Mouse (Mus musculus) skeletal muscle tissue, adult 2 months (tissue): Measurements from ENCODE around the gene Serf2.

Source experiments
- DNase-seq: peaks from one replicate; pipeline ENCODE4 v3.0.0-alpha.2; 2012; ENCODE audit warnings: low read depth, low spot score

Serf2 gene

DNA sequence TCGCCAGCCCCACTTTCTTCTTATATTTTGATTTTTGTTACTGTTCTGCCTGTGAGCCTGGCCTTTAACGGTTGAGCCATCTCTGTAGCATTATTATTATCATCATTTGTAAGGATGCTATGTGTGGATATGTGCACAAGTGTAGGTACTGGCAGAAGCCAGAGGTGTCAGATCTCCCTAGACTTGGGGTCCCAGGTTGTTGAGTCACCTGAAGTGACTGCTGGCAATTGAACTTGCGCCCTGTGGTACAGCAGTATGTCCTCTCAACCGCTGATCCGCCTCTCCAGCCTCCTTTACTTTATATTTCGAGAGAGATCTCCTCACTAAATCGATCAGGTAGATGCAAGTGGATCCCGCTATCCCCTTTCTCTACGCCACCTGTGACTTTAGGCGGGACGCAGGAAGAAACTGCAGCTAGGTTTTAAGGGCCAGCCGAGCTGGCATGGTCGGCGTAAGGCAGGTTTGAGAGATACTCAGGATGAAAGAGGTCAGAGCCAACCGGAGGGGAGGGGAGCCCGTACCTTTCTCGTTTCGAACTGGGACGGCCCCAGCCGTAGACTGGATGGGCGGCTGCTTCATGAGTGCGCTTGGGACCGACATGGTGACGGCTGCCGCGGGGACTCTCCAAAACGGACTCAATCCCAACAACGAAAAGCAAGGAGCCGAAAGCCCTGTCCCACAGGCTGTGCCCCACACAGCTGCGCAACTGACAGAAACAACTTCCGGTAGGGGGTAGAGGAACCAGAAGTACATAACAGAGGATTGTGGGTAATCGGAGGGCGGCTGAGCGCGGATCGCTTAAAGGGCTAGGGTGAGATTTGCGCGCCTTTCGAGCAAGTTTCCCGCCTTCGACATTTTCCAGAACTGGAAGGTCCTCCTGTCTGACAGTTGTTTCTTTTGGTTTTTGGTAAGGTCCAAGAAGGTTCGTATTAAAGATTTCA lies 57.2 kb downstream of the Serf2 start, which contains the start of the genes Mfap1a and Wdr76:
Mfap1a (minus strand) TSS at position 724 of the 941 bp plus-strand sequence.
Wdr76 (plus strand) TSS at position 782 of the 941 bp plus-strand sequence.
- peak; percentile 82 for DNase-seq

DNA sequence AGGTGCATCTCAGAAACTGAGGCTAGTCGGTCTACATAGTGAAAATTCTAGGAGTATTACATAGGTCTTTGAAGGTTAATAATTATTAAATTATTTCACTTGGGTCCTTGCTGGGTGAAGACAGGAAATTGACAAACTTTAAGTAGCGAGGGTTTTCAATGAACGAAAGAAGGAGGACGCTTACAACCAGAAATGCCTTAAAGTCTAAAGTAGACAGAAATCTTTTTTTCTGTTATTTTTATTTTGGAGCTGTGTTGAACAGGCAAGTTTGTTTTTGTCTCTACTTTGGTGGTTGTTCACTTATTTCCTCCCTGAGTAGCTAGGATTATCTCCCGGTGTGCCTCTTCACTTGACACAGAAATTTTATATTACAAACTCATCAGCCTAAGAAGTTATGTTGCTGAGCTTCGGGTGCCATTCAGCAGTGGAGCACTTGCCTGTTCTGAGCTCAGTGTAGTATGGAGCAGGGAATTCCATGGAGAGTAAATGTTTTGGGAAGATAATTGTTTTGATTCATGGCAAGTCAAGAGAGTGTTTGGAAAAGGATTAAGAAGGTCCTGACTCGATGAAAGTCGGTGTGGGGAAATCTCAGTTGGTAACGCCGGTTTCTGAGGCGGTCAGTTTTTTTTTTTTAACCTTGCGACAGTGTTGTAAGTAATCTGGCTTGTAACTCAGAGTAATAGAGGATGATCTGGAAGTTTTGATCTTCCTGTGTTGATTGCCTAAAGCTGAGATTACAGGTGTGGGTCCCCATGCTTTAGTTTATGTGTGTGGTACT lies 58.4 kb downstream of the Serf2 start:
- DNase-seq = no peak
